Mouse (Mus musculus) forebrain, embryonic 16.5 days (tissue): Measurements from ENCODE around the gene Rph3al. TPM values are rescaled to one million over a fixed set of nuclear protein-coding genes. Genes with fewer than 3 reads are reported as not detected.

Source experiments
- ATAC-seq: fragments of 200-750 bp; cut with Nextera tagmentation; 2 replicates; pipeline ENCODE4 v1.8.0; 2017; ENCODE audit warnings: mild to moderate bottlenecking, moderate library complexity
- H3K27ac ChIP-seq: fragments of 300-500 bp; sonication (generic); 2 replicates; pipeline ENCODE4 v1.5.1; 2014; ENCODE audit warnings: low read length, control low read depth
- H3K27me3 ChIP-seq: fragments of 300-500 bp; sonication (generic); replicated peaks from 2 replicates; pipeline ENCODE4 v1.6.1; 2014; ENCODE audit warnings: low read length; ENCODE audit not compliant: control insufficient read depth, insufficient read depth
- H3K36me3 ChIP-seq: fragments of 300-500 bp; sonication (generic); 2 replicates; pipeline ENCODE4 v1.6.1; 2014; ENCODE audit not compliant: control insufficient read depth, insufficient read depth
- H3K4me1 ChIP-seq: fragments of 300-500 bp; sonication (generic); replicated peaks from 2 replicates; pipeline ENCODE4 v1.6.1; 2014; ENCODE audit warnings: low read length; ENCODE audit not compliant: control insufficient read depth, insufficient read depth
- H3K4me2 ChIP-seq: fragments of 300-500 bp; sonication (generic); 2 replicates; pipeline ENCODE4 v1.6.1; 2014; ENCODE audit warnings: mild to moderate bottlenecking, low read length, control low read depth
- H3K4me3 ChIP-seq: fragments of 300-500 bp; sonication (generic); replicated peaks from 2 replicates; pipeline ENCODE4 v1.5.1; 2014; ENCODE audit warnings: mild to moderate bottlenecking, low read length, control low read depth
- H3K9ac ChIP-seq: fragments of 300-500 bp; sonication (generic); replicated peaks from 2 replicates; pipeline ENCODE4 v1.6.1; 2014; ENCODE audit warnings: low read depth, low read length, control low read depth
- H3K9me3 ChIP-seq: fragments of 300-500 bp; sonication (generic); 2 replicates; pipeline ENCODE4 v1.6.1; 2016; ENCODE audit warnings: low read length; ENCODE audit not compliant: control insufficient read depth
- WGBS: fragments of 180-500 bp; shearing (Covaris S2); extraction: QIAGEN DNeasy Blood & Tissue Kit; methylation state at CpG from one replicate; pipeline ENCODE4 v1.1.7; 2014; 5-methylcytosine and 5-hydroxymethylcytosine counted together
- polyA plus RNA-seq: library from polyadenylated mRNA; unstranded; fragments of >200 nt; fragmentation: Nextera tagmentation; extraction: Ambion mirVana; gene quantifications from 2 replicates; pipeline ENCODE4 v1.2.1, GENCODE M21; 2015

Rph3al gene
- polyA plus RNA-seq, 1 experiment from 2014 or later, result 2.0 TPM

DNA sequence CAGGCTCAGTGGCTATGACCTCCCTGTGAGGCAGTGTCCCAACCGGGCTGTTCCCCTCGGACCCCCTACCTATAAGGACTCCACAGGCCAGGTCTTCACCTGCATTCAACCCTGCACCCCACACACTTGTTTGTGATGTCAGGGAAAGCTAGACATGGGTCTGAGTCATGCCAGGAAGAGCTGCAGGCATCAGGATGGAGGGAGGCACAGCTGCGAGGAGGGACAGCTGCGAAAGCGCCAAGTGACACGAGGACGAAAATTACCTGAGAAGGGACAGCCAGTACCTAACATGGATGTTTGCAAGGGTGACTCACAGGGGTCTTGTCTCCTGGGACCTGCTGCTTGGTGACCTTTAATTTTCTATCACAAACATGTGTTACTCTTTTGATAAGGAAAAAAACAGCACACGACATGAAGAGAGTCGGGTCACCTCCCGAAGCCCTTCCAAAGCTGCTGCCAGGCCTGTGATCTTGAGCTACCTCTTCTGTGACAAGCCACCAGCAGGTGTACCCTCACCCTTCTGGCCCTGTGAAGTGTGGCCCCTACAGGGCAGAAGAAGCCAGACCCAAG lies 85.1 kb downstream of the Rph3al start:
- 89% methylated on average over 10 of the region's 10 CpGs for WGBS
- ATAC-seq, result no peak

DNA sequence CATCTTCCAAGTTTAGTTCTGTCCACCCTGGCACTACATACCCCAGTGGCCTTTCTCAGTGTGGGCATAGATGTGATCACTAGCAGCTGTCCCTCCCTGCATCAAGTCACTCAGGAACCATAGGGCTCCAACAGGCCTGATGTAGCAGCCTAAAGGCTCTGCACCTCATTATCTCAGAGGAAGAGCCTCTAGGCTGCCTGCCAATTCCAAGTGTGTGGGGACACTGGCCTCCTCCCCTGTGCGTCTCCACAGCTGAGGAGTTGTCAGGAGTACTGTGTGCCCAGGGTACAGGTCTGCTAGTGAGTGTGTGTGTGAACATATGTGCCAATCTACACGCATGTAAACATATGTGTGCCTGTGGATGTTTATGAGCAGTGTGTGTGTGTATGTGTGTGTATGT lies 85.7 kb downstream of the Rph3al start:
- H3K4me2 ChIP-seq, result no peak overlapping the region
- 58% methylated on average over 2 of the region's 2 CpGs for WGBS
- no peak for ATAC-seq
- H3K4me1 ChIP-seq, result no peaks in the 10 kb centered on the region
- H3K9me3 ChIP-seq, result no peaks in the 10 kb centered on the region
- H3K36me3 ChIP-seq, result no peaks in the 10 kb centered on the region
- H3K27me3 ChIP-seq, result no peaks in the 10 kb centered on the region
- H3K4me3 ChIP-seq, result no peak overlapping the region
- H3K9ac ChIP-seq, result no peak overlapping the region
- H3K27ac ChIP-seq, result no peak overlapping the region

More for the DNA sequence above, 85.1 kb downstream of the Rph3al start:
- Histone ChIP-seq H3K4me3 (no peak overlapping the region), H3K27ac (no peak overlapping the region), H3K27me3 (no peaks in the 10 kb centered on the region), H3K9me3 (no peaks in the 10 kb centered on the region), H3K4me2 (no peak overlapping the region), H3K4me1 (no peaks in the 10 kb centered on the region), H3K9ac (no peak overlapping the region), H3K36me3 (no peaks in the 10 kb centered on the region)

DNA sequence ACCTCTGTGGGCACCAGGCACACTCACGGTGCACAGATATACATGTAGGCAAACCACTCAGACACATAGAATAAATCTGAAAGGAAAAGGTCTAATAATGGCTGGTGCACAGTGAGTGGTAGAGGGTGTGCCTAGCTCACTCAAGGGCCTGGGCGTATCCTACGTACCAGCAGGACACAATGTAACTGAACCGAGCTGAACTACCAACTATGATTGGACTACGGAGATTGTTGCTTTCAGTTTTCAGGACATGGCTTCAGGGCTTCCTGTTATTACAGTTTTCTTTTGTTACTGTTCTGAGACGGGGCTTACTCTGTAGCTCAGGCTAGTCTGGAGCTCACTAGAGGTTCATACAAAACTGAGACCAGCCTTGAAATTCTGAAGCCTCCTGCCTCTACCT lies 88.7 kb downstream of the Rph3al start:
- no peak overlapping the region for H3K9ac ChIP-seq
- 79% methylated on average over 6 of the region's 6 CpGs for WGBS
- H3K4me3 ChIP-seq, result no peak overlapping the region
- H3K36me3 ChIP-seq, result no peaks in the 10 kb centered on the region
- peaks cover 10% of the 10 kb centered on the region; the same call in 1 of the 2 replicates for H3K4me1 ChIP-seq
- no peak overlapping the region for H3K27ac ChIP-seq
- ATAC-seq, result no peak
- no peaks in the 10 kb centered on the region for H3K9me3 ChIP-seq
- no peaks in the 10 kb centered on the region for H3K27me3 ChIP-seq
- H3K4me2 ChIP-seq, result no peak overlapping the region

DNA sequence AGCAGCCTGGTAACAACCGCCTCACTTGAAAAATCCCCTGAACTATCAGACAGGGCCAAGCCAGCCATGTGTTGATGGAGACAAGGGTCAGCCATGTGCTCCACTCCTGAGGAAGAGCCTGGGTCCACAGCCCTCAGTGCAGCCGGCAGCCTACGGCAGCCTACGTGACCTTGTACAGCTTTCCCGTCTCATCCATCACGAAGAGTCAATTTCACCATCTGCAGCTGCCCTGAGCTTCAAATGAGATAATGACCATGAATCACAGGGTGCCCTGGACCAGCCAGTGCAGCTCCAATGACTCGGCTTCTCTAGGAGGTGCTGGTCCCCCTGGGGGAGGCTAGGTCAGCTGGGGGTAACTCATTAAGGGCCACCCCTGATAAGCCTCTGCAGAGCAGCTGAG lies 91.6 kb downstream of the Rph3al start:
- H3K27me3 ChIP-seq, result no peaks in the 10 kb centered on the region
- H3K4me3 ChIP-seq, result no peak overlapping the region
- no peak overlapping the region for H3K27ac ChIP-seq
- H3K9me3 ChIP-seq, result no peaks in the 10 kb centered on the region
- H3K36me3 ChIP-seq, result no peaks in the 10 kb centered on the region
- H3K4me2 ChIP-seq, result no peak overlapping the region
- WGBS, result 86% methylated on average over 7 of the region's 7 CpGs
- ATAC-seq, result no peak
- H3K4me1 ChIP-seq, result peaks cover 10% of the 10 kb centered on the region; the same call in 1 of the 2 replicates
- H3K9ac ChIP-seq, result no peak overlapping the region

DNA sequence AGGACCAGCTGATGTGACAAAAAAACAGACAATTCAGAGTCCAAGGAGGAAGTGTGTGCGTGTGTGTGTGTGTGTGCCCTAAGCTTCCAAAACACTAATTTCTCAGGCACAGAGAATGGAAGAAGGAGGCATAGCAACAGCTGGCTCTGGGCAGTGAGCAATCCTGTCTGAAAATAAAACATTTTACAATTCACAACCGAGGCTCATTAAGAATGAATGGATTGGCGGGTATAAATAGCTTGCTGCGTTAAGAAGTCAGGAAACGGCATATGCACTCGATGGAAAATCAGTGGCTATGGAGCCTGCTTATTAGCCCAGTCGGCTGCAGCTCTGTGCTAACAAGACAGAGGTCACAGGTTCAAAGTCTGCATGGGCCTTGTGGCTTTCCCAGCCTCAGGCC lies 92.6 kb downstream of the Rph3al start:
- Histone ChIP-seq H3K9me3 (no peaks in the 10 kb centered on the region), H3K36me3 (no peaks in the 10 kb centered on the region), H3K4me2 (no peak overlapping the region), H3K4me1 (peaks cover 10% of the 10 kb centered on the region; the same call in 1 of the 2 replicates), H3K27me3 (no peaks in the 10 kb centered on the region), H3K27ac (no peak overlapping the region), H3K9ac (no peak overlapping the region), H3K4me3 (no peak overlapping the region)
- ATAC-seq, result peak; percentile 47; the same call in 1 of the 2 replicates
- 18% methylated on average over 7 of the region's 7 CpGs for WGBS

DNA sequence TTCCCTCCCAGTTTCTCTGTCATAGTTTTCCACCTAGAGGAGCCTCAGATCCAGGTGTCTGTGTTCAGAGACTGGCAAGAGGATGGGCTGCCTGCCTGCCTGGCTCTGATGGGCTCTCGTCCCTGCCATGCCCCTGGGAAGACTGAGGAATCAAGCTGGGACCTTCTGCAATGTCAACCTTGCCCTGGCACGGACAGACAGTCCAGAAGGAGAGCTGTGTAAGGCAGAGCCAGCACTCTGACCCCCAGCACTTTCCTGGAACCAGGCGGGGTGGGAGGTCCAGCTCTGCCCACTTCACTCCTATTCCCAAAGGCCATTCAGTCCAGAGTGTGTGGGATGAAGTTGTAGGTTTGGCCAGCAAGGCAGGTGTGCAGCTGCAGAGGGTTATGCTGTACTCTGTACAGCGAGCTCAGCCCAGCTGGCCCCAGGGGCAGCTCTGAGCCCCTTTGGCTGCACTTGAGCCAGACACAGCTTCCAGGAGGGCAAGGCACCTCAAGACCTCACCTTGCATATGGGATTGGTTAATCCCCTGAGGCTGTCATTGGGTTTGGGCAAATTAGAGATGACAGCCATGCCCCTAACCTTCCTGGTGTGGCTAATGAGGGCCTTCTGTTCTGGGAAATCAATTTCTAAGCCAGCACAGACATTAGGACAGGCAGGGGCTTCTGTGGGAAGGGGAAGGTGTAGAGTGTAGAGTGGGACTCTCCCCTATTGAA lies 95.2 kb downstream of the Rph3al start:
- 77% methylated on average over 4 of the region's 4 CpGs for WGBS
- H3K9me3 ChIP-seq, result no peaks in the 10 kb centered on the region
- no peaks in the 10 kb centered on the region for H3K27me3 ChIP-seq
- H3K27ac ChIP-seq, result no peak overlapping the region
- no peak overlapping the region for H3K9ac ChIP-seq
- H3K4me1 ChIP-seq, result peaks cover 25% of the 10 kb centered on the region
- no peaks in the 10 kb centered on the region for H3K36me3 ChIP-seq
- H3K4me2 ChIP-seq, result no peak overlapping the region
- no peak overlapping the region for H3K4me3 ChIP-seq
- no peak for ATAC-seq

DNA sequence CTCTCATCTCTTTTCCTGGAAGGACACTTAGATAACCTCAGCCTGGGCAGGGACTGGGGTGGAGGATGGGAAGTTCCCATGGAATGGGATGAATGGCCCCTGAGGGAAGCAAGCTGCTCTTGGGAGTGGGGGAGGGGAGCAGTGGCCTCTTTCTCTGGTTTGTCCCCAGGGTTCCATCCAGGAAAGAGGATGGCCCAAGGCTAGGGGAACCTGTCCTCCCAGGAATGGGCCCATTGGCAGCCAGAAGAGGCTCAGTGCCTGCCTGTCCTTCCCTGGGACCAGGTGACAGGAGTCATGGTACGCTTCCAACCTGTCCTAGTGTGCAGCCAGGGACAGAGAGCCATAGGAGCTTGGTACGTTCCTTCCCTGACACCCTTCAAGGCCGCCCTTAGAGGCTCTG lies 96.7 kb downstream of the Rph3al start:
- Histone ChIP-seq H3K27me3 (no peaks in the 10 kb centered on the region), H3K9me3 (no peaks in the 10 kb centered on the region), H3K4me3 (no peak overlapping the region), H3K36me3 (no peaks in the 10 kb centered on the region), H3K4me2 (no peak overlapping the region), H3K9ac (no peak overlapping the region), H3K27ac (no peak overlapping the region), H3K4me1 (peaks cover 25% of the 10 kb centered on the region)
- ATAC-seq, result no peak
- 70% methylated on average over 3 of the region's 3 CpGs for WGBS

DNA sequence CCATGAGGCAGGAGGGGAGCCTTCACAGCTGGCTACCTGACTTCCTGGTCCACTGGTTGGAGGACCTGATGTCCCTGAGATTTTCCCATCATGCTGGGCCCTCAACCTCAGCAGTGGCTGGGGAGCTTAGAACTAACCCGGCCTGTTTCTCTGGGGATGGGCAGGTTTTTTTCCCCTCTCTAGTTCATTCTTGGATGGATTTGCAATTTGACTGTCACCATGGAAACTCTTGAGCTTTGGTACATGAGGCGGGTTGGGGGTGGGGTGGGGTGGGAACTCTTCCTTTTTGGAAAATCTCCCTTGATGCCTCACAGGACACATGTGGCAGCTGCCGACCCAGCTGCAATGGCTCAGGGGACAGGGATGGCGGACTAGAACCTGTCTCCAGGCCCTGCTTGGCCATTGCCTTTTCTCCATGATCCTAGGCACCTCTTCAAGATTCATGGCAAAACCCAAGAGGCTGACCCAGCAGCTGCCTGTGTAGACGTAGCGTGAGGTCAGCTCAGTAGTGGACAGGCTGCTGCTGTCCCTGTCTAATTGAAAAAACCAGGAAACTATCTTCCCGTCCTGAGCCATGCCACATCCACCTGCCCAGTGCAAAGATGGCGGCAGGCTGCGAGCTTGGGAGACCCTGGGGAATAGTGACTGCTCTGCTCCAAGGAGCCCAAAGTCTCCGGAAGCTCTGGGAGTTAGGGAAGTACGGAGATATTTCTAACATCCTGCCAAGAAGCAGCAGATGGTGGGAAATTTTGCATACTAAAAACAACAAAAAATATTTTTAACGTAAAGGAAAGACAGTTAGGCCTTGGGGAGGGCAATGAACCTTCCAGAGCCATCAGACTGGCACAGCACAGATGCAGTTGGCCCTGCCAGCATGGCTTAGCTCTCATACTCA lies 98.4 kb downstream of the Rph3al start:
- Histone ChIP-seq H3K9ac (no peak overlapping the region), H3K4me2 (no peak overlapping the region), H3K4me3 (no peak overlapping the region), H3K27me3 (no peaks in the 10 kb centered on the region), H3K9me3 (no peaks in the 10 kb centered on the region), H3K36me3 (no peaks in the 10 kb centered on the region), H3K27ac (no peak overlapping the region), H3K4me1 (peaks cover 14% of the 10 kb centered on the region)
- 72% methylated on average over 12 of the region's 12 CpGs for WGBS
- ATAC-seq, result no peak

DNA sequence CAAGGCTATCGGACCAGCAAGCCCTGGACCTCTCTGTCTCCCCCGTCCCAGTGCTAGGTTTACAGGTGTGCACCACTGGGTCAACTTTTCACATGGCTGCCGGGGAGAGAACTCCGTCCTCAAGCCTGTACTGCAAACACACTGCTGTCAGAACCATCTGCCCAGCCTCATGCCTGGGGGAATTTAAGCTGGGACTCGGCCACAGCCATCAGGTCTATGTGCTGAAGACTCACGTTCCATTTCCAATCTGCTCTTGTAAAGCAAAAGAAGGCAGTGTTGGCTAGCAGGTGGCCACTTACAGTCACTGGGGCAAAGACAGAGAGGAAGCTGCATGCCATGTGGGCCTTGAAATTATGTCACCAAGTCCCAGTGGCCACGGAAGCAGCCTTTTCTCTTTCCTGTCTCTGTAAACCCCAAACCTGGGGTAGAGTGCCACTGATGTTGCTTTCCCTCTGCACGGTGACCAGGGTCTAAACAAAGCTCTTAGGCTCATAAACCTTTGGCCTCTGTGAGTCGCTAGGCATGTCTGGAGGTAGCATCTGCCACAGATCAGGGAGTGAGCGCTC lies 99.3 kb downstream of the Rph3al start:
- no peaks in the 10 kb centered on the region for H3K9me3 ChIP-seq
- H3K4me2 ChIP-seq, result no peak overlapping the region
- ATAC-seq, result no peak
- H3K27ac ChIP-seq, result no peak overlapping the region
- H3K4me3 ChIP-seq, result no peak overlapping the region
- no peak overlapping the region for H3K9ac ChIP-seq
- no peaks in the 10 kb centered on the region for H3K27me3 ChIP-seq
- no peaks in the 10 kb centered on the region for H3K36me3 ChIP-seq
- peaks cover 14% of the 10 kb centered on the region for H3K4me1 ChIP-seq
- WGBS, result 75% methylated on average over 10 of the region's 10 CpGs
